Mouse (Mus musculus) embryonic facial prominence, embryonic 12.5 days (tissue): ENCODE data around the gene Il18. TPM values are rescaled to one million over a fixed set of nuclear protein-coding genes. Genes with fewer than 3 reads are reported as not detected.

Source experiments
- ATAC-seq: fragments of 200-750 bp; cut with Nextera tagmentation; 2 replicates; pipeline ENCODE4 v1.8.0; 2017; ENCODE audit not compliant: insufficient number of reproducible peaks, insufficient read depth, low FRiP score, low TSS enrichment
- H3K27ac ChIP-seq: fragments of 300-500 bp; sonication (generic); 2 replicates; pipeline ENCODE4 v1.5.1; 2016; ENCODE audit warnings: mild to moderate bottlenecking
- H3K27me3 ChIP-seq: fragments of 300-500 bp; sonication (generic); 2 replicates; pipeline ENCODE4 v1.6.1; 2016; ENCODE audit warnings: mild to moderate bottlenecking, moderate library complexity
- H3K36me3 ChIP-seq: fragments of 300-500 bp; sonication (generic); 2 replicates; pipeline ENCODE4 v1.6.1; 2016; ENCODE audit warnings: mild to moderate bottlenecking
- H3K4me1 ChIP-seq: fragments of 300-500 bp; sonication (generic); 2 replicates; pipeline ENCODE4 v1.6.1; 2016
- H3K4me2 ChIP-seq: fragments of 300-500 bp; sonication (generic); replicated peaks from 2 replicates; pipeline ENCODE4 v1.6.1; 2016; ENCODE audit warnings: mild to moderate bottlenecking, moderate library complexity
- H3K4me3 ChIP-seq: fragments of 300-500 bp; sonication (generic); 2 replicates; pipeline ENCODE4 v1.5.1; 2016; ENCODE audit warnings: mild to moderate bottlenecking
- H3K9ac ChIP-seq: fragments of 300-500 bp; sonication (generic); 2 replicates; pipeline ENCODE4 v1.6.1; 2016; ENCODE audit warnings: mild to moderate bottlenecking, moderate library complexity
- H3K9me3 ChIP-seq: fragments of 300-500 bp; sonication (generic); 2 replicates; pipeline ENCODE4 v1.6.1; 2016; ENCODE audit warnings: mild to moderate bottlenecking, moderate library complexity
- WGBS: fragments of 180-500 bp; shearing (Covaris S2); methylation state at CpG from one replicate; pipeline ENCODE4 v1.1.7; 2016; 5-methylcytosine and 5-hydroxymethylcytosine counted together
- polyA plus RNA-seq: library from polyadenylated mRNA; unstranded; fragments of >200 nt; fragmentation: Nextera tagmentation; extraction: Ambion mirVana; gene quantifications from 2 replicates; pipeline ENCODE4 v1.2.1, GENCODE M21; 2016

Gene Il18
- polyA plus RNA-seq, 1 experiment from 2014 or later, result 3.3 TPM

DNA sequence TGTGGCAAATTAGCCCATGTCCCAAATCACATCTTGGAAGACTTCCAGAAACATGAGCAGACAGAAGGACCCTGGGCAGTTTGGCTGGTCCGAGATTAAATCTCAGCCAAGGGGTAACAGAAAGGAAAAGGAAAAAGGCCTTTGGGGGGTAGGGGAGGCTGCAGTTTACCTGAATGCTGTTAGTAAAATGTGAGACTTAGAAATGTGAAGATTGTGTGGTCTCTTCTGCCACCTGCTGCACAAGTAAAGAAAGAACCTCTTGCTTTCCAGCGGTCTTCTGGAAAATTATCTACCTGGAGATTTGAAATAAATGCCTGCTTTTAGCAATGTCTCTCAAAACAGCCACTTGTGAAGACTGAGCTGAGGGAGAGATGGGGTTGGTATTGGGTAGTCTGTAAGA is 23.7 kb upstream of the Il18 start:
- Histone ChIP-seq H3K27ac (no peak overlapping the region), H3K4me3 (no peak overlapping the region), H3K27me3 (no peaks in the 10 kb centered on the region), H3K36me3 (no peaks in the 10 kb centered on the region), H3K9ac (no peak overlapping the region), H3K4me1 (peaks cover 4% of the 10 kb centered on the region), H3K9me3 (no peaks in the 10 kb centered on the region), H3K4me2 (no peak overlapping the region)
- 26% methylated on average over 2 of the region's 2 CpGs for WGBS
- no peak for ATAC-seq

DNA sequence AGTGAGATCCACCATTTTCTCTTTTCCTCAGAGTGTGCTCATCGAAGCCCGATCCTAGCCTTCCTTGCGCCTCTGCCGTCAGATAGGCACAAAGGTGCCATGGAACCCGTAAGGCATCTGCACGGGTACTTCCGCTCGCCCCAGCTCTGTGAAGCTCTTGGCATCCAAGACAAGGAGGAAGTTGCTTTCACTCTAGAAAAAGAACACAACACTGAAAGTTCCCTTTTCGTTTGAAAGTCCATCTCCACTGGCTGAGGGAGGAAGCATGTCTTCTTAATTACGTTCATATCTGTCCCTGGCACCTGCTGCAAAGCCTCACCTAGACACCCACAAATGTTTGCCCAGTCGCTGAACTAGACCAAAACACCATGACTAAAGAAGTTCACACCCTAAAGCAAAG is 21.3 kb upstream of the Il18 start:
- no peak overlapping the region for H3K9ac ChIP-seq
- ATAC-seq, result no peak
- H3K27ac ChIP-seq, result no peak overlapping the region
- H3K9me3 ChIP-seq, result no peaks in the 10 kb centered on the region
- H3K36me3 ChIP-seq, result no peaks in the 10 kb centered on the region
- H3K4me1 ChIP-seq, result no peaks in the 10 kb centered on the region
- H3K4me2 ChIP-seq, result no peak overlapping the region
- WGBS, result 81% methylated on average over 11 of the region's 11 CpGs
- H3K4me3 ChIP-seq, result no peak overlapping the region
- no peaks in the 10 kb centered on the region for H3K27me3 ChIP-seq

DNA sequence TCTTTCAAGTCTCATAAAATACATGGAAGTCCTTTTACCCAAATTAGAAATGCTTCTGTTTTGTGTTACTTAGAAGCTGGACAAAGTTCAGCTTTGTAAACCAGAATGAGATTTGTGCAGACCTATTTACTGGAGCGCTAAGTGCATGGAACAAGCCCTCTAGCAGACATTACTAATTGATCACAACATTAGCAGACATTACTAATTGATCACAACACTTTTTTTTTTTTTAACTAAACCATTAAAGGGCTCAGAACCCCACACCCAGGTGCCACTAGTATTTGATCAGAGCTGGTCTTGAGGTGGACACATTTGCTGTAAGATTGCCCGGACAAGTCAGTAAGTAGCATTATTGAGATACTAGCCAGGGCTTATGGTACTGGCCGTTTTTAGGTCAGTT is 20.8 kb upstream of the Il18 start:
- Histone ChIP-seq H3K4me2 (no peak overlapping the region), H3K27me3 (no peaks in the 10 kb centered on the region), H3K27ac (no peak overlapping the region), H3K36me3 (no peaks in the 10 kb centered on the region), H3K9me3 (no peaks in the 10 kb centered on the region), H3K9ac (no peak overlapping the region), H3K4me1 (no peaks in the 10 kb centered on the region), H3K4me3 (no peak overlapping the region)
- no peak for ATAC-seq
- 77% methylated on average over 3 of the region's 3 CpGs for WGBS

DNA sequence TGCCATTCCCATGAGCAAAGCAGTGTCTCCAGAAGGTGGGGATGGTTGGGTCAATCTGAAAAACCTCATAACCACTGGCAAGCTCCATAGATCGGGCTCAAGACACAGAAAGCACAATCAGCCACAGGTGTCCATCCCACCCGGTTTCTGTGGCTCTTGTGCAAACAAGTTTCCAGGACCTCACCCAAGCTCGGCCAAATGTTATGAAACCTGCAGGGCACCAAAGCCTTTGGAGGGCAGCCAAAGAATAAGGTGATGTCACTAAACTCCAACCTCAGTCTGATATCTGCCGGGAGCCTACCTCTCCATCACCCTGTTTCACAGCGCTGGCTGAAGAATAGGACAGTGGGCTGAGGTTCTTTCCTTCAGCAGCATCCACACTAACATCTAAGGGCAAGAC is 18.7 kb upstream of the Il18 start:
- Histone ChIP-seq H3K27ac (no peak overlapping the region), H3K27me3 (no peaks in the 10 kb centered on the region), H3K36me3 (no peaks in the 10 kb centered on the region), H3K4me3 (no peak overlapping the region), H3K9ac (no peak overlapping the region), H3K4me2 (no peak overlapping the region), H3K4me1 (no peaks in the 10 kb centered on the region), H3K9me3 (no peaks in the 10 kb centered on the region)
- WGBS, result 82% methylated on average over 5 of the region's 5 CpGs
- no peak for ATAC-seq

DNA sequence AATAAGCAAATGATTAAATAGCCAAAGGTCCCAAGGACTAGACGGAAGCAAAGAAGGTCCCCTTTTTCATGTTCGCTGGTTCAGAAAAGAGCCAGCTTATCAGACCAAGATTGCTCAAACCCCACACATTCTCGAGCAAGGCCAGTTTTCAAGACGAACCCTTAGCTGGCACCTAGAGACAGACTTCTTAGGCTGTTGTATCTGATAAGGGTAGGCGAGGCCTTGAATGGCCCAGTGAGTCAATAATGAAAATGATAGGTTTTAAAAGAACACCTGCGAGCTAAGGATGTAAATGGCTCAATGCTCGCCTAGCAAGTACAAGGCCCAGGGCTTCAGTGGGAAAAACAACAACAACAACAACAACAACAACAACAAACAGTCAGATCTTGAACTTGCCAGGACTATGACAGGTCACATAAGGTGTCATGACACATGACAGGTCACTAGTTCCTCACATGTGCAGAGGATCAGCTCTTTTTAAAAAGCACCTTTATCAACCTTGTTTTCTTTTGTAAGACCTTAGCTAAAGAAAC is 18.0 kb upstream of the Il18 start:
- 77% methylated on average over 7 of the region's 7 CpGs for WGBS
- no peak for ATAC-seq
- H3K36me3 ChIP-seq, result no peaks in the 10 kb centered on the region

DNA sequence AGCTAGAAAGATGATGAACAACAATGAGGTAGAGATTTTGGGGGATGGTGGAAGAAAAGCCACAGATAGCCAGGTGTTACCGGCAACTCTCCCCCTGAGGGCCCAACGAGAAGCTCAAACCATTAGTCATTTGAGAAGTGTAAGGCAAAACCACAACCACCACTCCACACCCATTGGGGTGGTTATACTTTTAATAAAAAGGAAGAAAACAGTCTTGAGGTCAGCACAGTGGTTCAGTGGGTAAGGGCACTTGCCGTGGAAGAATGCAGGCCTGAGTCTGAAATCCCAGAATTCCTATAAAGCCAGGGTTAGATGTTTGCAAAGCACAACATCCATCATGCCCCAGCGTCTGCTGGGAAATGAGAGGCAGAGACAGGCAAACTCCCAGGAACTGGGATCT is 17.3 kb upstream of the Il18 start:
- H3K4me2 ChIP-seq, result no peak overlapping the region
- no peak overlapping the region for H3K4me3 ChIP-seq
- H3K27me3 ChIP-seq, result no peaks in the 10 kb centered on the region
- 58% methylated on average over 4 of the region's 4 CpGs for WGBS
- no peaks in the 10 kb centered on the region for H3K9me3 ChIP-seq
- H3K36me3 ChIP-seq, result no peaks in the 10 kb centered on the region
- no peaks in the 10 kb centered on the region for H3K4me1 ChIP-seq
- ATAC-seq, result no peak
- no peak overlapping the region for H3K9ac ChIP-seq
- H3K27ac ChIP-seq, result no peak overlapping the region

More for the DNA sequence above, 18.0 kb upstream of the Il18 start:
- no peaks in the 10 kb centered on the region for H3K9me3 ChIP-seq
- no peak overlapping the region for H3K4me3 ChIP-seq
- no peak overlapping the region for H3K4me2 ChIP-seq
- H3K27me3 ChIP-seq, result no peaks in the 10 kb centered on the region
- no peak overlapping the region for H3K9ac ChIP-seq
- H3K4me1 ChIP-seq, result no peaks in the 10 kb centered on the region
- H3K27ac ChIP-seq, result no peak overlapping the region

DNA sequence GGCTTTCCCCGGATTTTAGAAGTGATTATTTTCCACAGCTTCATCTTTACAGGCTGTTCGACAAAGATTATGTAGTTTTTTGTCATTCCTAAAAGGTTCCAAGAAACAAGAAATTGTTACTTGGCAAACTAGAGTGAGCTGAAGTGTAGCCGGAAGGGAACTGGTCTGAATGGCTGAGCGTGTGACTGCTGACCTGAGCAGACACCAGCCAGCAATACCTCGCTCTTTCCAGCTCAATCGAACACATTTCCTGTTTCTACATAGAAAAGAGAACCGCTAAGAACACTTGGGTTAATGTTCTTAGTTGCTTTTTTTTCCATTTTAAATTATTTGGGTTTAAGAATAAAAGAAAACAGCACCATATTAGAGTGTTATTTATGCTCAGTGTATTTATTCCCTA is 14.5 kb upstream of the Il18 start:
- H3K27me3 ChIP-seq, result no peaks in the 10 kb centered on the region
- no peaks in the 10 kb centered on the region for H3K36me3 ChIP-seq
- WGBS, result 72% methylated on average over 7 of the region's 7 CpGs
- no peak overlapping the region for H3K9ac ChIP-seq
- no peak overlapping the region for H3K4me3 ChIP-seq
- H3K4me2 ChIP-seq, result no peak overlapping the region
- no peaks in the 10 kb centered on the region for H3K4me1 ChIP-seq
- no peak for ATAC-seq
- no peak overlapping the region for H3K27ac ChIP-seq
- H3K9me3 ChIP-seq, result no peaks in the 10 kb centered on the region

DNA sequence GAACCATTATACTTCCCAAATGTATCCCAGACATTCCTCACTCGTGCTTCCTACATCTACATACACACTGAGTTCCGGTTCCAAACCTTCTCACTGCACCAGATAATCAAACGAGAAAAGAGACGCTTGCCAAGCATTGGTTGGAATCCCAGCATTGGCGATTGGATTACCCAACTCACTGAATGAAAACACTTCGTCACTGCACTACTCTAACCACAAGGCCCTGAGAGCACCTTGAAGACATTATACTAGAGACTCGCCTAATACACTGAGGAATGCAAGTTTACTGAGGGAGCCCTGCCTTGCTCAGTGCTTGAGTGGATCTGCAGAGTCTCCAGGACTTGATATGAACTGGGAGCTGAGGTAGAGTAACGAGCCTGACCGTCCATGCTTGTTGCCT is 12.2 kb upstream of the Il18 start:
- Histone ChIP-seq H3K9me3 (no peaks in the 10 kb centered on the region), H3K9ac (no peak overlapping the region), H3K36me3 (no peaks in the 10 kb centered on the region), H3K27ac (no peak overlapping the region), H3K4me1 (no peaks in the 10 kb centered on the region), H3K4me2 (no peak overlapping the region), H3K27me3 (no peaks in the 10 kb centered on the region), H3K4me3 (no peak overlapping the region)
- 73% methylated on average over 9 of the region's 9 CpGs for WGBS
- ATAC-seq, result no peak

DNA sequence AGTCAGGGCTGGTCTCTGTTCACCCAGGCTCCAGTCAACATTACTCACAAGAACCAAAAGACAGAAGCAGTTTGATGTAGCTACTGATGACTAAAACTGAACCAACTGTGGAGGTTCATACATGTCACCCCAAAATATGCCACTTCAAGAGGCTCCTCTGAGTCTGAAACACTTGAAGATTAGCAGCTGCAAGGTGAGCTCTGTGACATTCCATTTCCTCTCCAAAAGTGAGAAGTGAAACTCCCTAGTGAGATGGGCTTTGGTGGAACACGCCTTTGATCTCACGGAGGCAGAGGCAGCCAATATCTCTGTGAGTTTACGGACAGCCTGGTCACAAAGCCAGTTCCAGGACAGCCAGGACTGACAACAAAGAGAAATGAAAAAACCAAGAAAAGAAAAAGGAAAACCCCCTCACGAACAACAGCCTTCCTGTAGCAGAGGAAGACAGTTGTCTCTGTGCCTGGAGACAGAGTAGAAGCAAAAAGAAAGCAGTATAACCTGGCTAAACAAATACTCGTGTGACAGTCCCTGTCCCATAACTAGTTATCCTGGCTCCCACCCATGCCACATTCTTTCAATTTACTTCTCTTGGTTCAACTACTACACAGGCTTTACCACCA is 6.7 kb upstream of the Il18 start:
- Histone ChIP-seq H3K4me1 (no peaks in the 10 kb centered on the region), H3K27me3 (no peaks in the 10 kb centered on the region), H3K36me3 (no peaks in the 10 kb centered on the region), H3K9me3 (no peaks in the 10 kb centered on the region), H3K4me3 (no peak overlapping the region), H3K27ac (no peak overlapping the region), H3K9ac (no peak overlapping the region), H3K4me2 (no peak overlapping the region)
- WGBS, result 51% methylated on average over 5 of the region's 5 CpGs
- no peak for ATAC-seq

DNA sequence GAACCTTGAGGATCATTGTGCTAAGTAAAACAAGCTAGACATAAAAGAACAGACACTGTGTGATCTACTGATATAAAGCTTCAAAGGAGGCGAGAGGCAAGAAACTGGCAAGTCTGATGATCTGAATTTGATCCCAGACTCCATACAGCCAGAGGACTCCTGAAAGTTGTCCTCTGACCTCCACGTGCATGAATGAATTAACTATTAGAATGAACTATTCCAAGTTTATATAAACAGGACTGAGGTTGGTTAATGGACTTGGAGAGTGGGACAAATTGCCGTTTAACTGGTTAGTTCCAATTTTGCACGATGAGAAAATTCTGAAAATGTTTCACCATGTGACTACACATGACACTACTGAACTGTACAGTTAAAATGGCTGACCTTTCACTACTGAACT is 5.7 kb upstream of the Il18 start:
- no peaks in the 10 kb centered on the region for H3K27me3 ChIP-seq
- no peaks in the 10 kb centered on the region for H3K9me3 ChIP-seq
- no peak overlapping the region for H3K27ac ChIP-seq
- 77% methylated on average over 4 of the region's 4 CpGs for WGBS
- no peaks in the 10 kb centered on the region for H3K4me1 ChIP-seq
- ATAC-seq, result no peak
- H3K4me3 ChIP-seq, result no peak overlapping the region
- H3K4me2 ChIP-seq, result no peak overlapping the region
- no peak overlapping the region for H3K9ac ChIP-seq
- no peaks in the 10 kb centered on the region for H3K36me3 ChIP-seq

DNA sequence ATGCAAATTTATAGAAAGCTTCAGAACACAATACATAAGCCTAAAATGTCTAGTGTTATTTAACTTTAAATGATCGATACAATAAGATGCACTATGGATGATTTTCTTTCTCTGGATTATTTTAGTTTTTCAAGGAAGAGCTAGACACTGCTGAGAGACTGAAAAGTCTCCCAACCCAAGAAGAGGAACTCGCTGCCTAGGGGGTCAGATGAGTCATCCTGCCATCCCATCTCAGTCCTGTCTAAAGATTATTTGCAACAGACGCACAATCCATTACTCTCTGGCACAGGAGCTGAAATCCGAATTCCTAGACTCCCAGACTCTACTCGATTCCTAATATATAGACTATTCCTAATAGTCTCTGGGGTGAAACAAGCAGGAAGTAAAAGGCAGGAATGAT is 2.4 kb upstream of the Il18 start:
- 78% methylated on average over 5 of the region's 5 CpGs for WGBS
- H3K27ac ChIP-seq, result no peak overlapping the region
- no peaks in the 10 kb centered on the region for H3K36me3 ChIP-seq
- no peak for ATAC-seq
- no peaks in the 10 kb centered on the region for H3K27me3 ChIP-seq
- H3K4me3 ChIP-seq, result no peak overlapping the region
- H3K4me2 ChIP-seq, result no peak overlapping the region
- peaks cover 8% of the 10 kb centered on the region; the same call in 1 of the 2 replicates for H3K4me1 ChIP-seq
- no peaks in the 10 kb centered on the region for H3K9me3 ChIP-seq
- no peak overlapping the region for H3K9ac ChIP-seq

DNA sequence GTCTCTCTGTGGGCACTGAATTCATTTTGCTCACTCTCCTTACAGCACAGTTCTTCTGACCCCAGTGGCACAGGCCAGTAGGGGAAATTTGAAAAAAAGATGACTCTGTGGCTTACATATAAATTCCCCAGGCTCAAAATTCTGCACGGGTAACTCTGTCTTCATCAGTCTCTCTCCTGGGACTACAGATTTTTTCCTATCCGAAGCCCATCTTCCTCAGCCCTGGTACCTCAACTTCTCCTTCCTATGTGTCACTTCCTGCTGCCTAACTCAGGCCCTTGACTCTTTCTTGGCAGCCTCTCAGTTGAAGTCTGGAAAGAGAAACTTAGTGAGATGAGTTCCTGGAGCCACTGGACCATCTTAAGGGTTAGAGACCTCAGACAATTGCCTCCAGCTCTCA is 1.1 kb upstream of the Il18 start:
- Histone ChIP-seq H3K27me3 (no peaks in the 10 kb centered on the region), H3K4me2 (no peak overlapping the region), H3K4me1 (peaks cover 8% of the 10 kb centered on the region; the same call in 1 of the 2 replicates), H3K4me3 (no peak overlapping the region), H3K9me3 (no peaks in the 10 kb centered on the region), H3K36me3 (no peaks in the 10 kb centered on the region), H3K27ac (no peak overlapping the region), H3K9ac (no peak overlapping the region)
- ATAC-seq, result no peak
- 69% methylated on average over 2 of the region's 2 CpGs for WGBS
